Mouse (Mus musculus) heart, embryonic 14.5 days (tissue): ENCODE measurements around the gene Gpha2. TPM values are rescaled to one million over a fixed set of nuclear protein-coding genes. Genes with fewer than 3 reads are reported as not detected.

Source experiments
- ATAC-seq: fragments of 200-750 bp; cut with Nextera tagmentation; 2 replicates; pipeline ENCODE4 v1.8.0; 2017; ENCODE audit warnings: low read depth, moderate TSS enrichment; ENCODE audit not compliant: insufficient number of reproducible peaks, insufficient read depth, low FRiP score
- H3K27ac ChIP-seq, 2 experiments: fragments of 200-500 bp in 1 of 2; fragments of 300-500 bp in 1 of 2; sonication (generic) in 1 of 2; replicated peaks in 1 of 2; 2 replicates each; pipeline ENCODE4 v1.5.1; 2012 to 2014; ENCODE audit warnings: low read depth in 2 of 2, low read length in 2 of 2, control low read depth in 1 of 2, mild to moderate bottlenecking in 1 of 2, mixed read lengths in 1 of 2; ENCODE audit not compliant: control insufficient read depth in 1 of 2, insufficient read depth in 1 of 2
- H3K27me3 ChIP-seq: fragments of 300-500 bp; sonication (generic); 2 replicates; pipeline ENCODE4 v1.6.1; 2014; ENCODE audit warnings: mild to moderate bottlenecking, low read length, control low read depth; ENCODE audit not compliant: control insufficient read depth, insufficient read depth
- H3K36me3 ChIP-seq: fragments of 300-500 bp; sonication (generic); 2 replicates; pipeline ENCODE4 v1.6.1; 2014; ENCODE audit warnings: mild to moderate bottlenecking, control low read depth, low read length, mixed read lengths; ENCODE audit not compliant: control insufficient read depth, insufficient read depth
- H3K4me1 ChIP-seq, 2 experiments: fragments of 200-500 bp in 1 of 2; fragments of 300-500 bp in 1 of 2; sonication (generic) in 1 of 2; 2 replicates each; pipeline ENCODE4 v1.6.1; 2012 to 2014; ENCODE audit warnings: low read length in 2 of 2, control low read depth in 1 of 2, mixed read lengths in 1 of 2; ENCODE audit not compliant: control insufficient read depth in 2 of 2, insufficient read depth in 2 of 2
- H3K4me2 ChIP-seq: fragments of 300-500 bp; sonication (generic); 2 replicates; pipeline ENCODE4 v1.6.1; 2014; ENCODE audit warnings: mild to moderate bottlenecking, low read length
- H3K4me3 ChIP-seq, 2 experiments: fragments of 200-500 bp in 1 of 2; fragments of 300-500 bp in 1 of 2; sonication (generic) in 1 of 2; 2 replicates each; pipeline ENCODE4 v1.5.1; 2012 to 2014; ENCODE audit warnings: low read length in 2 of 2, mild to moderate bottlenecking in 2 of 2, control low read depth in 1 of 2, low read depth in 1 of 2, moderate library complexity in 1 of 2; ENCODE audit not compliant: control insufficient read depth in 1 of 2, insufficient read depth in 1 of 2
- H3K9ac ChIP-seq: fragments of 300-500 bp; sonication (generic); 2 replicates; pipeline ENCODE4 v1.6.1; 2014; ENCODE audit warnings: mild to moderate bottlenecking, low read length
- H3K9me3 ChIP-seq: fragments of 300-500 bp; sonication (generic); 2 replicates; pipeline ENCODE4 v1.6.1; 2016; ENCODE audit warnings: low read length, control low read depth; ENCODE audit not compliant: control insufficient read depth
- WGBS: fragments of 180-500 bp; shearing (Covaris S2); extraction: QIAGEN DNeasy Blood & Tissue Kit; methylation state at CpG from one replicate; pipeline ENCODE4 v1.1.7; 2014; 5-methylcytosine and 5-hydroxymethylcytosine counted together
- polyA plus RNA-seq: library from polyadenylated mRNA; unstranded; fragments of >200 nt; fragmentation: Nextera tagmentation; extraction: Ambion mirVana; gene quantifications from 2 replicates; pipeline ENCODE4 v1.2.1, GENCODE M21; 2014

Gene Gpha2
- polyA plus RNA-seq, 1 experiment from 2014 or later = not detected

- no peak for ATAC-seq
- Histone ChIP-seq H3K27ac (no peak overlapping the region), H3K36me3 (no peaks in the 10 kb centered on the region), H3K27me3 (no peaks in the 10 kb centered on the region), H3K9me3 (no peaks in the 10 kb centered on the region), H3K4me2 (no peak overlapping the region), H3K4me3 (no peak overlapping the region), H3K4me1 (no peaks in the 10 kb centered on the region; a peak in 1 of 4 replicates), H3K9ac (no peak overlapping the region)
- 51% methylated on average over 6 of the region's 6 CpGs for WGBS
Measured at GRCm38 (mm10) chr19:6218606-6219005, 7.6 kb upstream of the Gpha2 start.

DNA sequence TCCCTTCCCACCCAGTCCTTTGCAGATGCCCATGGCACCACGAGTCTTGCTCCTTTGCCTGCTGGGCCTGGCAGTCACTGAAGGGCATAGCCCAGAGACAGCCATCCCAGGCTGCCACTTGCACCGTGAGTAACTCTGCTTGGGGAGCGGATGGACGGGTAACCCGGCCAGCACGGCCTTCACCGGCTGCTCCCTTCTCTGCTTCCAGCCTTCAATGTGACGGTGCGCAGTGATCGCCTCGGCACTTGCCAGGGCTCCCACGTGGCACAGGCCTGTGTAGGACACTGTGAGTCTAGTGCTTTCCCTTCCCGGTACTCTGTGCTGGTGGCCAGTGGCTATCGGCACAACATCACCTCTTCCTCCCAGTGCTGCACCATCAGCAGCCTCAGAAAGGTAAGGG, 583 bp downstream of the Gpha2 start:
- no peak overlapping the region for H3K4me2 ChIP-seq
- no peak overlapping the region for H3K4me3 ChIP-seq
- no peak overlapping the region for H3K9ac ChIP-seq
- peaks cover 49% of the 10 kb centered on the region for H3K36me3 ChIP-seq
- H3K27me3 ChIP-seq = no peaks in the 10 kb centered on the region
- H3K27ac ChIP-seq = no peak overlapping the region
- WGBS = 82% methylated on average over 14 of the region's 14 CpGs
- no peaks in the 10 kb centered on the region for H3K4me1 ChIP-seq
- H3K9me3 ChIP-seq = no peaks in the 10 kb centered on the region
- ATAC-seq = no peak; the same call in 1 of the 2 replicates

DNA sequence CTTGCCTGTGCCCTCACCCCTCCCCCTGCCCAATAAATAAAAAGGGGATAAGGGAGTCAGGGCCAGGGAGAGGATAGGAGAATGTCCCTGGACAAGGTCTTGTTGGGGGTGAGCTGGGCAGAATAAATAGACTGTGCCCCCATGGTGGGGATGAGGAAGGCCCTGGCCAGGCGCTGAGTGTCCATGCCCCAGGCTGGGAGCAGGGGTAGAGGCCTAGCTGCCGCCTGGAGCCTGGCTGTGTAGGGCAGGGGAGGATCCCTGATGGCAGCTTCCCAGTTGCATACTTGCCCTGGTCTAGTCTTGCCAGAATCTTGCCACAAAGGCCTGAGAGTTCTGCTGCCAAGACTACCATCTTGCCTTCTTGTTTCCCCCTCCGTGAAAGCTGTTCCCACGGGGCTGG, 1.7 kb downstream of the Gpha2 start:
- no peak for ATAC-seq
- 85% methylated on average over 4 of the region's 4 CpGs for WGBS
- Histone ChIP-seq H3K27ac (no peak overlapping the region), H3K9ac (no peak overlapping the region), H3K27me3 (no peaks in the 10 kb centered on the region), H3K4me2 (no peak overlapping the region), H3K4me3 (no peak overlapping the region), H3K9me3 (no peaks in the 10 kb centered on the region), H3K4me1 (no peaks in the 10 kb centered on the region), H3K36me3 (peaks cover 60% of the 10 kb centered on the region)

- WGBS = 89% methylated on average over 4 of the region's 4 CpGs
- no peaks in the 10 kb centered on the region for H3K27me3 ChIP-seq
- no peak overlapping the region for H3K4me3 ChIP-seq
- H3K4me1 ChIP-seq = peaks cover 10 to 15% of the 10 kb centered on the region in 2 experiments; a peak in 3 of 4 replicates
- no peak overlapping the region for H3K9ac ChIP-seq
- no peak for ATAC-seq
- no peak overlapping the region for H3K27ac ChIP-seq
- peaks cover 67% of the 10 kb centered on the region for H3K36me3 ChIP-seq
- no peaks in the 10 kb centered on the region for H3K9me3 ChIP-seq
- no peak overlapping the region for H3K4me2 ChIP-seq
Measured at GRCm38 (mm10) chr19:6230411-6230810, 4.2 kb downstream of the Gpha2 start.

GRCm38 (mm10) chr19:6231036-6231435, 4.9 kb downstream of the Gpha2 start:
- no peak overlapping the region for H3K9ac ChIP-seq
- no peak for ATAC-seq
- H3K27ac ChIP-seq = no peak overlapping the region
- no peaks in the 10 kb centered on the region for H3K9me3 ChIP-seq
- 83% methylated on average over 2 of the region's 2 CpGs for WGBS
- H3K4me1 ChIP-seq = peaks cover 10 to 15% of the 10 kb centered on the region in 2 experiments; a peak in 3 of 4 replicates
- no peak overlapping the region for H3K4me2 ChIP-seq
- no peak overlapping the region for H3K4me3 ChIP-seq
- H3K36me3 ChIP-seq = peaks cover 67% of the 10 kb centered on the region
- no peaks in the 10 kb centered on the region for H3K27me3 ChIP-seq

DNA sequence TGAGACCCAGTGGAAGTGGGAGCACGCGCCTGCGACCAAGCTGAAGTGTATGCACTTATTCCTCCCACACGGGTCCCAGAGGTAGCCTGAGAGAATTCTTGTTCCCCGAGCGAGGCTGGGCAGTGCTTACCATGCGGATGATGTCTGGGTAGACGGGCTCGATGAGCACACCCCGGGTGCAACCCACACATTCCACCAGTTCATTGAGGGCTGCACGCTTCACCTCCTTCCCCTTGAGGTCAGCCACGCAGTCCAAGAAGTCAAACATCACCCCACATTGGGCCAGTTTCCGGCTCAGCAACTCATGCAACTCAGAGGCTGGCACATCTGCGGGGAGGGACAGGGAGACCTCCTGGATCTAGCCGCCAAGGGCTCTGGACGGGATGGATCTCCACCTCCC, 7.5 kb downstream of the Gpha2 start:
- H3K9me3 ChIP-seq = no peaks in the 10 kb centered on the region
- H3K4me2 ChIP-seq = no peak overlapping the region
- no peaks in the 10 kb centered on the region for H3K27me3 ChIP-seq
- peak overlapping the region; percentile 88; the same call in 1 of the 2 replicates for H3K9ac ChIP-seq
- H3K4me3 ChIP-seq = no peak overlapping the region
- H3K4me1 ChIP-seq = peaks cover 13 to 20% of the 10 kb centered on the region in 2 experiments
- WGBS = 91% methylated on average over 16 of the region's 16 CpGs
- no peak for ATAC-seq
- H3K36me3 ChIP-seq = peaks cover 49% of the 10 kb centered on the region
- no peak overlapping the region for H3K27ac ChIP-seq

DNA sequence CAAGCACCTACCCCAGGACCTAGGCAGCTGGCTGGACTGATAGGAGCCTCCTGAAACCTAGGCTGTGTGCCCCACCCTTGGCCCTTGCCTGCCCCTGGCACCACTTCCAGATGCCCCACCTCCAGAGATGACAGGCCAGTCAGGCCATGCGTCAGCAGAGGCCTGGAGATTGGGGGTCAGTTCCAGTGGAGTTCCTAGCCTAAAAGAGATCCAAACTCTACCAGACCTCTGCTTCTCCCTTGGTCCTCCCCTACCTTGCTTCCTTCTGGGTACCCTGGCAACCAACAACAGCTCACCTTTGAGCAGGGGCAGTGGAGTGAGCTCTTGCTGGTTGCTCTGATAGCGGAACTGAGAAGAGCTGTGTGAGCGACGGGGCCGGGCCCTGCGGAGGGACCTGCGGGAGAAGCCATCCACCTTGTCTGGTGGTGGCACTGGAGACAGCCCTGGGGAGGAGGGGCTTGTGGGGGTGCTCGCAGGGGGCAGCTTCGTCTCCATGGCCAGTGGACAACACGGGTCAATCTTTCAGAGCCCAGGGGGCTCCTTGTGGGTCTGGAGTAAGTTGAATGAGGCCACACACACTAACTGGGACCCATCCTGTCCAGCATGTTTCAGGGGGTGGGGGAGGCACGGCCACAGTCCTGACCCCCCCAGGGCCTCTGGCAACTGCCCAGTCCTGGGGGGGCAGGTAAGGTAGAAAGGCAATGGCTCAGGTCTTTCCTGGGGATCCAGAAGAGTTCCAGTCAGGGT, 8.3 kb downstream of the Gpha2 start:
- Histone ChIP-seq H3K4me2 (peak overlapping the region; percentile 82), H3K27me3 (no peaks in the 10 kb centered on the region), H3K4me1 (peaks cover 13 to 20% of the 10 kb centered on the region in 2 experiments), H3K4me3 (peak overlapping the region; percentile 80 to 83), H3K36me3 (peaks cover 40% of the 10 kb centered on the region), H3K9me3 (no peaks in the 10 kb centered on the region), H3K9ac (peak overlapping the region; percentile 88), H3K27ac (no peak overlapping the region)
- WGBS = 60% methylated on average over 11 of the region's 11 CpGs
- ATAC-seq = no peak
